Mouse (Mus musculus): ENCODE measurements at regions not wholly inside any gene's neighbourhood (a gene's known extent, or its start where the extent isn't known, plus 50 kb on each side); places are given as distances from the start of the nearest gene placed in this dataset.

- DNase-seq (ENCODE audit: inconsistent ontology term): no peak
These were observed 88.0 kb upstream of the Ednrb start for GRCm38 (mm10) chr14:103932170-103932569.

GRCm38 (mm10) chr14:103929734-103930364 is 85.6 kb upstream of the Ednrb start:
- no peak for DNase-seq (ENCODE audit: inconsistent ontology term)

- DNase-seq (ENCODE audit: inconsistent ontology term): no peak
These were observed 85.0 kb upstream of the Ednrb start for GRCm38 (mm10) chr14:103929155-103929729.

- DNase-seq (ENCODE audit: inconsistent ontology term): no peak
These were observed 76.0 kb upstream of the Ednrb start for GRCm38 (mm10) chr14:103920169-103920568.

DNA sequence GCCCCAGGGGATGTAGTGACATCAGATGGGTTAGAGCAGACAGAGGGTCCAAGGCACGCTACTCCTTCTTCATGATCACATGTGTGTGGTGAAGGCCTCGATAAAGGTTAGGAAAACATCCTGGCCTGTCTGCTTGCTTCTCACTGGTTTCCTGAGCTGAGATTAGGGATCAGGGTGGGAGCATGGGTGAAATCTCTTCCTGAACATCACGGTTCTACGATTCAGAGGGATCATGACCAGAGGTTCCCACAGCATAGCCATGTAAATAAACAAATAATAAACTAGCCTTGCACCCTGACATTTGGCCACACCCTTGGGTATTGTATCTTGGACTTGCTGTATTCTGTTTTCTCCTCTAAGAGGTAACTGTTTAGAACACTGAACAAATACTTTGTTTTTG is 75.2 kb upstream of the Ednrb start:
- no peak for DNase-seq (ENCODE audit: inconsistent ontology term)

GRCm38 (mm10) chr14:103913453-103913852 is 69.3 kb upstream of the Ednrb start:
- no peak for DNase-seq (ENCODE audit: inconsistent ontology term)

DNA sequence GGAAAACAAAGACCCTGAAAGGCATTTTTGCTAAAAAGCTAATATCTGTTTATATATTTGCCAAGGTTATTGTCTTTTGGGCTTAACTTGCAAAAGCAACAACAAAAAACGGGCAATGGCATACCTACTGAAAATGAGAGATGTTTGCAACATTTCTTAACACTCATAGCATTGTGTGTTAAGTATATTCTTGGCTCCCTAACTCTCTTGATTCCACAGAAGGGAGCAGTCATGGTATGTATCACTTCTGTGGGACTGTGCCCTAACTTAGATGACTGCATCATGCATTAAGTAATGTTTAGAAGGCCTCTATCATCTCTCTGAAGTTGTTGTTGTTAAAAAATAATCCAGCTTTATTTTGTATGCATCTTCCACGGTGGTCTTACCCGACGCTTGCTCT is 67.5 kb upstream of the Ednrb start:
- no peak for DNase-seq (ENCODE audit: inconsistent ontology term)

- DNase-seq (ENCODE audit: inconsistent ontology term): no peak
These were observed 67.1 kb upstream of the Ednrb start for GRCm38 (mm10) chr14:103911280-103911679.

GRCm38 (mm10) chr14:103906417-103907070 is 62.3 kb upstream of the Ednrb start:
- no peak for DNase-seq (ENCODE audit: inconsistent ontology term)

- DNase-seq (ENCODE audit: inconsistent ontology term): no peak
These were observed 56.6 kb upstream of the Ednrb start for GRCm38 (mm10) chr14:103900817-103901216.

- peak; percentile 65 for DNase-seq (ENCODE audit: inconsistent ontology term)
These were observed 55.1 kb upstream of the Ednrb start for GRCm38 (mm10) chr14:103899111-103899814.

DNA sequence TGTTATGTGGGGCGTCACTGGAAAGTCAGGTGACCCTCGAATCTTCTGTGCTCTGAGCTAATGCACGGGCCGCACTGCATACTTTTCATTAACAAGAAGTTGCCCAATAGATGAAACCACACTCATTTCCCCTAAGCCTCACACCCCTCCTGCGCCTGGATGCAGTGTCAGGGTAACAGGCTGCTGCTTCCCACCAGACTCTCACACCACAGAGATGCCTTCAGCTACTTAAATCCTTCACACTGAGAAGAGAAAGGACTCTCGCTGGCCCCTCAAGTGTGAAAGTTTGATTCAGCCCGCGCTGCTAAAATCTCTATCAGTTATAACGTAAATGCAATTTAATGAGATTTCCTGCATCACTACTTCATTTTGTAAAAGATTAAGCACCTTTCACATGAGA is 54.5 kb upstream of the Ednrb start:
- DNase-seq (ENCODE audit: inconsistent ontology term): no peak

DNA sequence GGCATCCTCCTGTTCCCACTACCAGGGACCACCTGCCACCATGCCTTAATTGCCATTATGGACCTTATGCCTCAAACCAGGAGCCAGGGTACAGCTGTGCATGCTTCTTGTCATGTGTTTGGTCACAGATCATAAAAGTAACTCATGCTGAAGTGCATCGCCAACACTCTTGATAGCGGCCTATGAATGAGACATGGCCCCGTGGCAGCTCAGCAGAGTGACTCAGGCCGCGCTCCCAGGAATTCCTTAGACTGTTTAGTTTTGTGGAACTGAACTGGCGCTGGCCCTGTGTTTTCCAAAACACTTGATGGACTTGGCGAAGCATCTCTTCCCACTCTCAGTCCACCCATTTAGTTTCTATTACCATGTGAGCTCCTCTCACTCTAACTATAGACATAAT is 51.1 kb upstream of the Ednrb start:
- DNase-seq (ENCODE audit: inconsistent ontology term): no peak
